Mouse (Mus musculus): Measurements from ENCODE around the gene 1110008P14Rik.

The 1110008P14Rik gene

GRCm38 (mm10) chr2:32381775-32382223, at the start of gene 1110008P14Rik:
1110008P14Rik (minus strand) TSS chr2:32381938.
- peak; percentile 96 for DNase-seq

GRCm38 (mm10) chr2:32430701-32431676, 49.3 kb upstream of the 1110008P14Rik start:
- peak; percentile 90 for DNase-seq

GRCm38 (mm10) chr2:32429215-32429891, 47.6 kb upstream of the 1110008P14Rik start:
- DNase-seq = no peak

- no peak for DNase-seq
Measured at GRCm38 (mm10) chr2:32428262-32428722, 46.6 kb upstream of the 1110008P14Rik start.

GRCm38 (mm10) chr2:32427720-32428119, 46.0 kb upstream of the 1110008P14Rik start:
- DNase-seq = no peak

- DNase-seq = no peak
Measured at GRCm38 (mm10) chr2:32426141-32426540, 44.4 kb upstream of the 1110008P14Rik start.

- DNase-seq = no peak
Measured at GRCm38 (mm10) chr2:32425568-32425967, 43.8 kb upstream of the 1110008P14Rik start.

GRCm38 (mm10) chr2:32424796-32425195, 43.1 kb upstream of the 1110008P14Rik start:
- no peak for DNase-seq

GRCm38 (mm10) chr2:32423481-32424331, 42.0 kb upstream of the 1110008P14Rik start:
- DNase-seq = no peak

- no peak for DNase-seq
Measured at GRCm38 (mm10) chr2:32421851-32422251, 40.1 kb upstream of the 1110008P14Rik start.

- no peak for DNase-seq
Measured at GRCm38 (mm10) chr2:32420647-32421046, 38.9 kb upstream of the 1110008P14Rik start.

- no peak for DNase-seq
Measured at GRCm38 (mm10) chr2:32420066-32420608, 38.4 kb upstream of the 1110008P14Rik start.

- DNase-seq = peak; percentile 63
Measured at GRCm38 (mm10) chr2:32419359-32419758, 37.6 kb upstream of the 1110008P14Rik start.

GRCm38 (mm10) chr2:32418430-32419151, 36.9 kb upstream of the 1110008P14Rik start:
- no peak for DNase-seq

GRCm38 (mm10) chr2:32417486-32417885, 35.7 kb upstream of the 1110008P14Rik start:
- no peak for DNase-seq

GRCm38 (mm10) chr2:32416556-32416955, 34.8 kb upstream of the 1110008P14Rik start:
- no peak for DNase-seq

- no peak for DNase-seq
Measured at GRCm38 (mm10) chr2:32415801-32416200, 34.1 kb upstream of the 1110008P14Rik start.

- no peak for DNase-seq
Measured at GRCm38 (mm10) chr2:32413936-32414335, 32.2 kb upstream of the 1110008P14Rik start.

- DNase-seq = no peak
Measured at GRCm38 (mm10) chr2:32412742-32413531, 31.2 kb upstream of the 1110008P14Rik start.

- no peak for DNase-seq
Measured at GRCm38 (mm10) chr2:32411407-32411806, 29.7 kb upstream of the 1110008P14Rik start.

All from cerebellum, adult 11 months (tissue).